ENCODE assay signal across 14 mouse cellular contexts in genomic region chr12:103484200-103484972, GRCm38 (mm10). TPM values are rescaled to one million over a fixed set of nuclear protein-coding genes. Genes with fewer than 3 reads are reported as not detected.
"Had no signal": no experiment of that assay in that cellular context is flagged by ENCODE, and none has a peak within 500 bp of the region (broad histone marks: within the 10 kb centered on the region; RNA-seq: fewer than 3 reads in every experiment).

No protein-coding gene starts in this region.

RNA-seq across cellular contexts. Expression of gene Ifi27l2b, which starts 27.4 kb away (rescaled TPM):
- total RNA-seq: megakaryocyte progenitor cell, adult 5-6 weeks; midbrain, postnatal 0 days; neutrophil, adult 5-6 weeks had no signal
- polyA plus RNA-seq: liver, embryonic 15.5 days; liver, postnatal 0 days; lung, embryonic 15.5 days; lung, postnatal 0 days; macrophage; midbrain, embryonic 11.5 days; midbrain, embryonic 13.5 days; midbrain, embryonic 15.5 days; midbrain, postnatal 0 days; neural tube, embryonic 12.5 days; neural tube, embryonic 14.5 days; testis, adult 2 months had no signal

RNA-seq across cellular contexts. Expression of gene Ifi27l2a, which starts 40.9 kb away (rescaled TPM):
- polyA plus RNA-seq: neural tube, embryonic 14.5 days had no signal

RNA-seq across cellular contexts. Expression of gene Ppp4r4, which starts 47.7 kb away (rescaled TPM):
- total RNA-seq: megakaryocyte progenitor cell, adult 5-6 weeks had no signal
